Mouse (Mus musculus): ENCODE data around the gene Vmn2r17.

Gene Vmn2r17

GRCm38 (mm10) chr5:109419388-109419787, at the start of gene Vmn2r17:
Gene Vmn2r17 (plus strand): TSS chr5:109419688.
- in situ Hi-C loops (cut with MseI, MboI) = no loop called here

GRCm38 (mm10) chr5:109466576-109467506, 47.4 kb downstream of the Vmn2r17 start:
- in situ Hi-C loops (cut with MseI, MboI) = no loop called here

GRCm38 (mm10) chr5:109506729-109507128, 87.2 kb downstream of the Vmn2r17 start:
- in situ Hi-C loops (cut with MseI, MboI) = loop anchor here in 1 of 2 experiments (10.0 kb wide), 1 partner anchor 88 kb away; no protein-coding TSS in a partner anchor

Data from mouse trophoblast stem cell (cell line).